Mouse (Mus musculus) kidney, postnatal 10 days (tissue): ENCODE results near the gene Cdt1.
"Not testable (repeated sequence)": the region's sequence is repeated elsewhere in the genome, so short reads cannot be mapped to it uniquely, and the experiment has no call there.

Experiments used
- DNase-seq: peaks from one replicate; pipeline ENCODE4 v3.0.0; 2021; ENCODE audit warnings: mixed read lengths

The Cdt1 gene

DNA sequence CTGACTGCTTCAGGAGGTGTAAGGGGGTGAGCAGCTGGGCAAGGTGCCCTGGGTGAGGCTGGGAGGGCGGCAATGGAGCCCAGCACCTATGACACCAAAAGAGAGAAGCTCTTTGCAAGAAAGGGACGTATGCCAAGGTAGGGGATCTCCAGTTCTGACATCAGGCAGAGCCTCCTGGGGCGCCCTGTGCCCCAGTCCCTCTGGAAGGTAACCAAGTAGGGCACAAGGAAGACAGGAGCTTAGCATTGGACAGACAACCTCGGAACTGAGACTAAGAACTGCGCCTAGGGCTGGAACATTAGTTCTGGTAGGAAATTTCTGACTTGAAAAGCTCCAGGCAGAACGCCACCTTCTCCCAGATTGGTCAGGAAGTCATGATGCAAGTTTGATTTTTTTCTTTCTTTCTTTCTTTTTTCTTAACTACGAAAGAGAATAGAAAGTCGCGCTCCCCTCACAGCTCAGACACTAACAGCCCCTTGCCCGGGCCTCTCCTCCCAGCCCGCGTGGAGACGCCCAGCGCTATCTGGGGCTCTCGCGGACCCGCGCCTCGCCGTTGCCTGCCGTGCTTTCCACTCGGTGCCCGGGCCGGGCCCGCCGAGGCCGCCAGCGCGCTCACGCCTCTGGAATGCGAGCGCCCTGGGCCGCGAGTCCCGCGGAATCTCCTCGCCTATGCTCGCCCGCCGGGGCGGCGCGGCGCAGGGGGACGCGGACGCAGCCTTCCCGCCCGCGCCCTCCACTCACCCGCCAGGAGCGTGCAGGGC lies 17.4 kb upstream of the Cdt1 start:
- peak; percentile 80 for DNase-seq

GRCm38 (mm10) chr8:122550995-122551264 lies 16.9 kb upstream of the Cdt1 start:
- no peak for DNase-seq

- DNase-seq = peak; percentile 96
Measured at GRCm38 (mm10) chr8:122551265-122552051, 16.4 kb upstream of the Cdt1 start, which contains the start of gene Piezo1. Piezo1 (minus strand) TSS chr8:122551329.

DNA sequence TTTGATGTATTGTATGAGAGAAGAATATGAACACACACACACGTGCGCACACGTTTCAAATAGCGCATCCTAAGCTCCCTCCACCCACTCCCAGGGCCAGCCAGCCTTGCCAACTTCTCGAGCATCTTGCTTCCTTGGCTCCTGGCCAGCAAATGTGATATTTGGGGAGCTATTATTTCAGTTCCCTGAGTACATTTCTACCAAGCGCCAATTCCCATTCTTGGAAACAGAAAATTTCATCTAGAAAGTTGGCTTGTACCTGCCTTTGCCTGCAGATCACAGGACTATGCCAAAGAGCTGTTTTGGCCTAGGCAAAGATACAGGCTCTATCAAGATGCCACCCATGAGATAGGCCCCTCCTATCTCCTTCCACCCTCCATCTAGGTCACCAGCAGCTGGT lies 13.0 kb upstream of the Cdt1 start:
- DNase-seq = no peak

DNA sequence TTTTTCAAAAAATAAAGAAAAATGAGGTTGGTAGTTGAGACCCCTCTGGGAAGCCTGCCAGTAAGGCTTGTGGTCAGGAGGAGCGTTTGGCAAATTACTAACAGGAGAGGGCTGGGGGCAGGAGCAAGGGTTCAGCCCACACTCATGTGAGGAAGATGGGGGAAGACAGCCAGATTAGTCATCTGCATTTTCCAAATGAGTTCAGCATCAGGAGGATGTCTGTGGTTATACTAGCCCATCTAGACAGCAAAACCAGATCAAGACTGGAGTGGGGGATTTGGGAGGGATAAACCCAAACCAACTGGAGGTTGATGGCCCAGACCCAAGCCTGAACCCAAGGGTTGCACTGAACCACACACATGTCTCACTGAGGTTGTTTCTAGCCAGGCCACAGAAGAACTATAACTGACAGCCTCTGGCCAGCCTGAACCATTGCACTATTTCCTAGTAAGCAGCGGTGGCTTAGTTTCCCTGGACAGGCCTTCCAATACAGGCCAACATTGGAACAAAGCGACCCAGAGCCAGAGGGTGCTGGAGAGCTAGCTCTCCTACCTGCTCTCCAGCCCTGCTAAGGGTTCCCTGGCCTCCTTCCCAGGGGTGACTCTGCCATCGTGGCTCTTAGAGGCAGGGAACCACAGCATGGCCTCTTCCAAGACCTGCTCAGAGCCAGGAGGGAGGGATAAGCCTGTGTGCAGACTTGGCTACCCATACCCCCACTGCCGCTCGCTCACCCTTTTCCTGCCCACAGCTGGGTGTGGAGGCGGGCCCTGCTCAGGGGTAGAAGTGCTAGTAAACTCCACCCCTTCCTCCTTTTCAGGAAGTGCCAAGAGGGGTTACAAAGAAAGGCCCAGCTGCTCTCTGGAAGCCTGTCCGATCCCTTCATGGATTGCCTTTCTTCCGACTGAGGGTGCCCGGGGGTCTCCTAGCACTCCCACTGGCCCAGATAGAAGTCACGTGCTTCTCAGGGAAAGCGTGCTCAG lies 11.5 kb upstream of the Cdt1 start:
- peak; percentile 74 for DNase-seq

DNA sequence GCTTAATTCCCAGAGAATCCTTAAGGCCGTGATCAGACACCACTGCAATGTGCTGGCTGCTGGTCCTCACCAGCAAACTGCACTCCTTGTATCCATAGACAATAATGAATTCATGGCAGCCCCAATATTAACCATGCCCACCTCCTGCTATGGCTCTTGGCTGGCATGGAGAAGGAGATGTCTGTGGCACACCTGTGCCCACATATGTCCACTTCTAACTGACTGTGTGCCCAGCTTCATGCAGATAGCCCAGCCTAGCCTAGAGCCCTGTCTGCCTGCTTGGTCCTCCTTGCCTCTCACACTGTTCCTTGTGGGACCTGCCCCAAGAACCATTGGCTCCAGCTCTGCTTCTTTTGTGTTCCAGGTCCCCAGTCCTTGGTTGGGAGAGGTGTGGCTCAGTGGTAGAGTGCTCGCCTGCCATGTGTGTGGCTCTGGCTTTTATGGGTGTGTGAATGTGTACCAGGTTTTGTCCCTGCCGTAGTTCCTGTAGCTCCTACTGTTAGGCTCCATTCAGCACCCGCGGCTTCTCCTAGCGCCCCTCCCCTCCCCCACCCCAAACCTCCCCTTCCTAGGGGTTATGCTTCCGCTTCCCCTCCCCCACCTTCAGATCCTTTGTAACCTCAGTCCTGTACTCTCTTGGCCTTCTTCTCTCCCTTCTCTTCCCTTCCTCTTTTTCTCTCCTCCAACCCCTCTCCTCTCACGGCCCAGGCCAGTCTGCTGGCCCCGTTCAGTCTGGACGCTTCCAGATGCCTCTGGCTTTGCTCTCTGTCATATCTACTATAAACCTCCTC lies 10.4 kb upstream of the Cdt1 start:
- no peak for DNase-seq

DNA sequence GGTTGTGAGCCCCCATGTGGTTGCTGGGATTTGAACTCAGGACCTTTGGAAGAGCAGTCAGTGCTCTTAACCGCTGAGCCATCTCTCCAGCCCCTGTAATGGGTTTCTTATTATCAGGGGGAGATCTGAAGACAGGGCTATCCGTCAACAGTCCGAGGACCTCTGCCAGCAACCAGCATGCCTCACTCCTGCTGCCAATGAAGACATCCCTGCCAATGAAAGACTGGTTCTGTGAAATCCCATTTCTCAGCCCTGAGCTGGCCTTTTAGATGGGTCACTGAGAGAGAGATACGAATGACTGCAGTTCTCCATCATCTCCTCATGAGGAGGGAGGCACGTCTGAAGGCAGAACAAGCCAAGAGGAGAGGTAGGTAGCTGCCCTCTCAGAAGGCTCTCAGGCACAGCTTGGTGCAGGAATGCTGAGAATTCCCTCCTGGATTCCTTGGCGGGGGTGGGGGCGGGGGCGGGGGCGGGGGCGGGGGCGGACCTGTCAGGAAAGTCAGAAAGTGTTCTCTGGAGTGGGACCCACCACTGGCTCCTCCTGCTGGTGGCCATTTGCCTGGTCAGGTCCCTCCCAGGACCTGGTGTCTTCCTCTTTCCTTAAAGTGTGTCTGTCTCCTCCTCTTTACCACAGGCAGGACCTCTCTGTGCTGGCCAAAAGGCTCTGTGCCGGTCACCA lies 9.0 kb upstream of the Cdt1 start:
- peak; percentile 76 for DNase-seq

GRCm38 (mm10) chr8:122561199-122561598 lies 6.6 kb upstream of the Cdt1 start:
- no peak for DNase-seq

DNA sequence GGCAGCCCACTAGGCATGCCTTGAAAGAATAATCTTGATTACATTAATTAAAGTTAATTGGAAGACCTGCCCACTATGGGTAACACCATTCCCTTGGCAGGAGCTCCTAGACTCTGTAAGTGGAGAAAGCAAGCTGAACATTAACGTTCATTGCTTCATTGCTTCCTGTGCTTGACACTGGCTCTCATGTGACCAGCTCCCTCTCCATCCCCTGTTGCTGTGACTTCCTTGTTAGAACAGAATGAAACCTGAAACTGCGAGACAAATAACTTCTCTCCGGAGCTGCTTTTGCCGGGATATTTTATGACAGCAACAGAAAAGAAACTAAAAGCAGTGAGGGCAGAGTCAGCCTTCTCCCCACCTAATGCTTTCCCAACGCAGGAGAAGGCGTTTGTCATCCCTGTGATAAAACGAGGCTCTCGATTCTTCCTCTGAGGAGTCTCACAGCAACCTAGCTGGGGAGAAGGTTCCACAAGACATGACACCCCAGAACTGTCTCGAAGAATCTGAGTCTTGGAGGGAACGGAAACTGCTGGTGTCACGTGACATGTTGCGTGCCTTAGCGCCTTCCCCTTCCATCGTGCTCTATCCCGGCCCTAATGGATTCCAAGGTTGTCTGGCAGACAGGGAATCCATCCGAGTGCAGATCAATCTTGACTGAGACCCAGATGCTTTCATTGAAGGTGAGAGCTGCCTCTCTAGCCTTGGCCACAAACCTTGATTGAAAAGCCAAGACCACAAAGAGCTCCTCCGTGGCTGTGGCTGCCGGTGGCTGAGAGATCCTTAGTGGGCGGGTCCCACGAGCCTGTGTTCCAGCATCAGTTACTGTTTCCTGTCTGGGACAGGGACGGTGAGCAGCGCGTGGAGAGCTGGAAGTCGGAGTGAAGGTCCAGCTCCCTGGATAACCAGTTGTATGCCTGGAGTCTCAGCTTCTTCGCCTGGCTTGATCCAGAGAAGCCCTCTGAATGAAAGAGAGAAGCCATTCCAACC lies 3.2 kb upstream of the Cdt1 start:
- no peak for DNase-seq

GRCm38 (mm10) chr8:122566766-122567165 lies 1.0 kb upstream of the Cdt1 start:
- no peak for DNase-seq

- DNase-seq = no peak
Measured at GRCm38 (mm10) chr8:122568109-122568504, 292 bp downstream of the Cdt1 start.

DNA sequence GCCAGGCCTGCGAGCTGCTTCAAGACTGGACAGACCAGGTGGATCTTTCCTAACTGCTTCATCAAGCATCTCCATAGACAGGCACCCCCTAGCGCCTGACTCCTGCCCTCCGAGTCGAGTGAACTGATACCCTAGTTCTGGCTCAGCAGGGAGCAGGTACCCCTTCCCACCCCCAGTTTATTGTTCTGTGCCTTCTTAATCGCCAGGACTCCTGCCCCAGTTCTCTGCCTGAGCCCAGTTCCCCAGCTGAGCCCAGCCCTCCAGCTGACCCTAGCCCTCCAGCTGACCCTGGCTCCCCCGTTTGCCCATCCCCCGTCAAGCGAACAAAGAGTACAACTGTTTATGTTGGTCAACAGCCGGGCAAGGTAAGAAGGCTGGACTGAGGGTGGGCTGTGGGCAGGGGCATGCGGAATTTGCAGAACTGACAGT lies 1.1 kb downstream of the Cdt1 start:
- no peak for DNase-seq

- no peak for DNase-seq
Measured at GRCm38 (mm10) chr8:122569329-122569728, 1.5 kb downstream of the Cdt1 start.

DNA sequence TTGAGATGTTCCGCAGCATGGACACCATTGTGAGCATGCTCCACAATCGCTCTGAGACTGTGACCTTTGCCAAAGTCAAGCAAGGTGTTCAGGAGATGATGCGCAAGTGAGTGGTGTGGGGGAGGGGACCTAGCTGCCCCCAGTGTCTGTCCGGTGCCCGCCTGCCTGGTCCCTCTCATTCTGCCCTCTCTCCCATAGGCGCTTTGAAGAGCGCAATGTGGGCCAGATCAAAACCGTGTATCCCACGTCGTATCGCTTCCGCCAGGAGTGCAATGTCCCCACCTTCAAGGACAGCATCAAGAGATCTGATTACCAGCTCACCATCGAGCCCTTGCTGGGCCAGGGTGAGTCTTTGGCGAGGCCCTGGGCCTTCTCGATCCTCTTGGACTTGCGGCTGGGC lies 2.2 kb downstream of the Cdt1 start:
- DNase-seq = no peak

GRCm38 (mm10) chr8:122571153-122571552 lies 3.3 kb downstream of the Cdt1 start:
- no peak for DNase-seq

DNA sequence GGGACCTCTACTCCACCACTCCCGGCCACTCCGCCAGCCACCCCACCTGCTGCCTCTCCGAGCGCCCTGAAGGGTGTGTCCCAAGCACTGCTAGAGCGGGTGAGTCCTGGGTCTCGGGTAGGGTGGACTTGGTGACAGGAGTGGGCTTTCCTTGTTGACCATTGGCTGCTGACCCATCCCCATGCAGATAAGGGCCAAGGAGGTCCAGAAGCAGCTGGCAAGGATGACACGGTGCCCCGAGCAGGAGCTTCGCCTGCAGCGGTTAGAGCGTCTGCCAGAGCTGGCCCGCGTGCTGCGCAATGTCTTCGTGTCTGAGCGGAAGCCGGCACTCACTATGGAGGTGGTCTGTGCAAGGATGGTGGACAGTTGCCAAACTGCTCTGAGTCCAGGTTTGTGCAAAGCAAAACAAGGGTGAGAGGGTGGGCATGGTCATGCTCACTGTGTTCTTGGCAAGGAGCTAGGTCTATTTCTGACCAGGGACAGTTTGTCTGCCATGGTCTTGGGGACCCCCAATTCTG lies 4.0 kb downstream of the Cdt1 start:
- no peak for DNase-seq

GRCm38 (mm10) chr8:122572751-122573150 lies 4.9 kb downstream of the Cdt1 start:
- DNase-seq = no peak

DNA sequence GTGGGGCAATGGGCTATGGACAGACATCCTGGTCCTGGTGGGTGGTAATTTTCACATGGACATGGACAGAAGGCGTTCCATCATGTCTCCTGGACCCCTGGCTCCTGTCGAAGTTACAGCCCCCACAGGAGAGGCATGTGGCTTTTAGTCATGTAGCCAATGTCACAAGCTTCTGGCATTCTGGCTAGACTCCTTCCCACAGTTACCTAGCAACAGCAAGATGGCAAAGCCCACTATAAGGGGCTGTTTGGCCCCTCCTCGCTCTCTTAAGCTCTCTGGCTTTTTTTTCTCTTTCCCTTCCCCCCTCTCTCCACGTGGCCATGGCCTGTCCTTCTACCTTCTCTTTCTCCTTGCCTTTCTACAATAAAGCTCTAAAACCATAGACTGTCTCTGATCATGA lies 5.4 kb downstream of the Cdt1 start:
- DNase-seq = not testable (repeated sequence)

DNA sequence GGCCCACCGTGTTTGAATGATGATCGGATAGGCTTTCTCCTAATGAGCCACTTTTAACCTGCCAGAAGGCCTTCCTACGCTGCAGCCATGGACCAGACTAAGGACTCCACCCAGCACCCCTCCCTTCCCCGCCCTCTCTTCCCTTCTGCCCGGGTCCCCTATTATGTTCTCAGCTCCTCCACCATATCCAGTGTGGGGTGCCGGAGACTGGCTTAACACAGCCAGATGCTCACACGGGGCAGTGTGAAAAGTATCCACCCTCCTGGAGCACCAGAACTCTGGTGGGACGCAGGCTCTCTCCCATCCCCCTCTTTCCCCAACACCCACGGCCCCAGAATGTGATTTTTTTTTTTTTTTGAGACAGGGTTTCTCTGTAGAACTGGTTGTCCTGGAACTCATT lies 5.8 kb downstream of the Cdt1 start:
- no peak for DNase-seq

DNA sequence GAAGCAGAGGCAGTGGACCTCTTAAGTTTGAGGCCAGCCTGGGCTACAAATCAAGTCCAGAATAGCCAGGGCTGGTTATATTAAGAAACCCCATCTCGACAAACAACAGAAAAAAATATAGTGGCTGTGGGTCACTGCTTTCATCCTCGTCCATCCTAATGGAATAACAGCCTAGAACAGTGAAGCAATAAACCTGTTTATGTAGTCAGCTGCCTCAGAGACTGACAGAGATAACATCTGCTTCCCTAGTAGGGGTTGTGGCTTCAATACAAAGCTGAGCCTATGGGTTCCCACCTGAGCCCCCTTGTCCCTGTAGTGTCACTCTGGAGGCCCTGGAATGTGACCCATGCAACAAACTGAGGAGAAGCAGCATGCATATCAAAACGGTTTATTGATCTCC lies 6.4 kb downstream of the Cdt1 start:
- DNase-seq = no peak
